Mouse (Mus musculus) CD4-positive, CD25-positive, alpha-beta regulatory T cell, adult 2 months (primary cell): ENCODE results near the gene Ttc22.

Source experiments
- DNase-seq: peaks from one replicate; pipeline ENCODE4 v3.0.0-alpha.2; 2012; ENCODE audit warnings: low read depth, low spot score

Gene Ttc22

DNA sequence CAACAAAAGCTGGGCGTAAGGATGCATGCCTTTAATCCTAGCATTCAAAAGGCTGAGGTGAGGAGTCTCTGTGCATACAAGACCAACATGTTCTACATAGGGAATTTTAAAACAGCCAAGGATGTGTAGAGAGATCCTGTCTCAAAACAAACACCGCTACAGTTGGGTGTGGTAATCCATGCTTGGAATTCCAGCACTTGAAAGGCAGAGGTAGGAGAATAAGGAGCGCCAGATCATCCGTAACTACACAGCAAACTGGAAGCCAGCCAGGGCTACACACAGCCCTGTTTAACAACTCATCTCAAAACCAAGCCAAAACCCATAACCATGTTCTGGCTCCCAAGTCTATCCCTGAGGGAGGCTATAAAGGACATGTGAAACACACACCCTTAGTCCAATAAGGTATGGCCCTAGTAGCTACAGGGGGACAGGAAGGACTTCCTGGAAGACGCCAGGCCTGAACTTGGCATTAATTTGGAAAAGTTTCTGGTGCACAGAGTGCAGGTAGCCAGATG lies 41.8 kb downstream of the Ttc22 start:
- DNase-seq: no peak

DNA sequence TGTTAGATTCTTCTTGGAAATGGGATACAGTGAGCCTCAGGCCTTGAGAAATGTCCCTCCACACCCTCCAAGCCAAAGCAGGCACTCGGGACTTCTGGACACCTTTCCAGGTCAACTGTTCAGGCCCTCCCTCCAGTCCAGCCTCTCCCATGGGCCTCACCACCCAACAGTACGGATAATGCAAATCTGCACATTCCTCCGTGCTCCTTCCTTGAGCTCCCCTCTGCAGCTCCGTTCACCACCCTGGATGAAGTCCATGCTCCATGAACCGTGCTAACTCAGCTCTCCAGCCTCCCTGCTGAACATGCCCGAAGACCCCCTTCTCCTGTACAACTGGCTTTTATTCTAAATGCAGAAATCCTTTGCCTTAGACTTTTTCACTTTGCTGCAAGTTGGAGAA lies 42.5 kb downstream of the Ttc22 start:
- DNase-seq: no peak

DNA sequence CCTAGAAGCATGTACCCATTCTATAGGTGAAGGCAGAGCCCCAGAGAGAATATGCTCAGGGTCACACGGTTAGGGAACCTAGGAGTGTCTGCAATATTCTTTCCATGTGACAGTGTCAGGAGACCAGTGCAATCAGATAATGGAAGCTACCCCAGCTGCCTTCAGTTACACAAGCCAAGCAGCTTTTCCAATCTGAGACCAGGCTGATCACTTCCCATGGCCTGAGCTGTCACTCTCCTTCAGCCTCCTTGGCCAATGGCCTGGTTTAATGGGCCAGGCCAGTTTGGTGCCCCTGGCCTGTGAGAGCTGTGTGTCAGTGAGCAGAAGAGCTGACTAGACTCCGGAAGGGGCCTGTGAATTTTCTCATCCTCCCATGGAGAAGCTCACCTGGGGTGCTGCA lies 43.0 kb downstream of the Ttc22 start:
- no peak for DNase-seq

DNA sequence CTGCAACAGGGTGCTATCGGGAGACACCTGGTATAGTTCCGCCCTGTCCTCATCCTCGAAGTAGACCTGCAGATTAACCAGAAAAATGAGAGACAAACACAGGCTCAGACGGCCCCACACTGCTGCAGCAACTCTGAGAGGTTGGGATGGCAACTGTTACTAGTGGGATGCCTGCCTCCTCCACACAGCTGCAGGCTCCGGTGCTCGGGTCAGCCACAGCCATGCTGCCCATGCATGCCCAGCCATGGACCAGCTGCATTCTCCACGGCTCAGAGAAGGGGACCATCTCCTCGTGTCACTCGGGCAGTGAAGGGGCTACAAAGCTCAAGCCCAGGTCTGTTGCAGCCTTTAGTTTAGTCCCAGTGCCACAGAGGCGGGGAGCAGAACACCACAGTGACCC lies 43.4 kb downstream of the Ttc22 start:
- DNase-seq: no peak

DNA sequence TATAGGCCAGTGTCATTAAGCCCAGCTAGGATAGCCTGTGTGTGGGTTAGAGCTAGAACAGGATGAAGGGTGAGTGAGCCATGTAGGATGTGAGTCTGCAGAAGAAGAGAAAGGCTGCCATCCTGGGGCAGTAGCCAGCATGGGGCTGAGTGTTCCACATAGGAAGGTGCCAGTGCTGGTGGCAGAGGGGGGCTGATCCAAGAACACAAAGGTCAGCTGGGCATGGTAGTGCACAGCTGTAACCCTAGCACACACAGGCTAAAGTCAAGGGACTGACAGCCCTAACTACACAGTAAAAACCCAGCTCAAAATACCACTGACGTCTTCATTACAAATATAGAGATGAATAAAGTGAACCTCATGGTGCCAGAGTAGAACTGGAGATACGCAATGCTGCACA lies 44.3 kb downstream of the Ttc22 start:
- no peak for DNase-seq

DNA sequence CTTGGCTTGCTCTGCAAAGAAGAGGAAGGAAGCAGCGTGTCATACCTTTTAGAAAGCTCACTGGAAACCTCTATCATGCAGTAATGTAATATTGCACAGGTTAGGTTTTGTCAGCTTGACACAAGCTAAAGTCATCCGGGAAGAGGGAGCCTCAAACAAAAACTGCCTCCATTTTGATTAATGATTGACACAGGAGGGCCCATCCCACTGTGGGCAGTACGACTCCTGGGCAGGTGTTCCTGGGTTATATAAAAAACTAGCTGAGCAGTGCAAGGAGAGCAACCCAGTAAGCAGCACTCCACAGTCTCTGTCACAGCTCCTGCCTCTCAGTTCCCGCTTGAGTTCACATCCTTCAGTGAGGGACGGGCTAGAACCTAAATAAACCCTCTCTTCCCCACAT lies 54.5 kb downstream of the Ttc22 start:
- DNase-seq: no peak

DNA sequence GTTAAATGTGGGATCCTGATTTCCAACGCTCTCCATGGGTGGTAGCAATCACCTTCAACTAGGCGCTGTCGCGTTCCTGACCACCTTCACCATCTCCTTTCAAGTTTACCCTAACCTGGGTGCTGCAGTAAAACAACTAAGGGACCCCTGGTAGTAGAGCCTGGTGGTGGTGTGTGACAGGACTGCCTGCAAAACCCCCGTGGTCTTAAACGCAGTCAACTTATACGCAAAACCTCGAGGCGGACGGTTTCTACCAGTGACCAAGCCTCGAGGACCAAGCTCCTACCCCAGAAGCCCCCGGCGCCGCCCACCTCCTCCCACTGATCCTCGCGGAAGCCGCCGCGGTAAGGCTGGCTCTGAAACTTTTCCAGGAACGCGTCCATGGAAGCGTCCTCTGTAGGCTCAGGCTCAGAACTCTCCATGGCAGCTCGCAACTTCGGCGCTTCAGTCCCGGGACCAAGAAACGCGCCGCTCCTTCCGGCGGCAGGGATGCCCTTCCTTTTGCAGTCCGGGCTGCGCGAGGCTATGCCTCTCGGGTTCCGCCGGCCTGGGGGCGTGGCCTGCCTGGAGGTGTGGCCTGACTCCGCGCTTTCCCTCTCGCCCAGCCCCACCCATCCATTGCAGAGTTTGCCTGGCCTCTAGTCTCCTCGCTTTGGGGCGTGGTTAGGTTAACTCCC lies 56.3 kb downstream of the Ttc22 start, which contains the start of gene Ttc4:
TSS of gene Ttc4 (minus strand) at position 503 of the 677 bp plus-strand sequence.
- peak; percentile 98 for DNase-seq

DNA sequence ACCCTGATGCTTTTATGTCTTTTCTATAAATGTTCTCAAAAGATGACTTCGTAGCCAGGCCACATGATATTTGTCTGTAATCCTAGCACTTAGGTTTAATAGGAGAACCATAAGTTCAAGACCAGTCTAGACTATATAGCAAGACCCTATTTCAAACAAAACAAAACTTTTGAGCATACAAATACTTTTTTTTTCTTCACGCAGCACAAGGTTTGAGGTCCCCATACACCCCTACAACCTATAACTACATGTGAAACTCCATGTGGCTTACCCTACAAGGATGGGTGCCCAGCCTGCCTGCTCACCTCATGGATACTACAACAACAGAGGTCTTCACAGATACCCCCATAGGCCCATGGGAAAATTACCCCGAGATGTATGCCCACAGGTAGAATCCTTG lies 56.9 kb downstream of the Ttc22 start:
- DNase-seq: no peak

DNA sequence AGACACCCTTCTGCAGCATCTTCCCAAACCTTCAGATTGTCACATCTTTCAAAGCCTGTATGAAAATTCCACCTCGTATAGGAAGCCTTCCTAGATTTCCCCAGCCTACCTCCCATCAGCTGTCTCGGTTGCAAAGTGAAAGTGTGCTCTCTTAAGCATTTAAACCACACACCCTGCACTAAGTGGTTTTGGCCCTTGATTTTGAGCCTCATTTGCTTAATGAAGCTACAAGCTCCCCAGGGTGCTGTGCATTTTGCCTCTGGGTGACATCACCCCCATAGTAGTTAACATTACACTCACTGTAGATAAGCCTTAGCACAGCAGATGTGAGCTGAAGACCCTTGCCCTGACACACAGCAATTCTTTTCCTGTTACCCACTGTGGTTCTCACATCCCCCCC lies 58.7 kb downstream of the Ttc22 start:
- DNase-seq: no peak

DNA sequence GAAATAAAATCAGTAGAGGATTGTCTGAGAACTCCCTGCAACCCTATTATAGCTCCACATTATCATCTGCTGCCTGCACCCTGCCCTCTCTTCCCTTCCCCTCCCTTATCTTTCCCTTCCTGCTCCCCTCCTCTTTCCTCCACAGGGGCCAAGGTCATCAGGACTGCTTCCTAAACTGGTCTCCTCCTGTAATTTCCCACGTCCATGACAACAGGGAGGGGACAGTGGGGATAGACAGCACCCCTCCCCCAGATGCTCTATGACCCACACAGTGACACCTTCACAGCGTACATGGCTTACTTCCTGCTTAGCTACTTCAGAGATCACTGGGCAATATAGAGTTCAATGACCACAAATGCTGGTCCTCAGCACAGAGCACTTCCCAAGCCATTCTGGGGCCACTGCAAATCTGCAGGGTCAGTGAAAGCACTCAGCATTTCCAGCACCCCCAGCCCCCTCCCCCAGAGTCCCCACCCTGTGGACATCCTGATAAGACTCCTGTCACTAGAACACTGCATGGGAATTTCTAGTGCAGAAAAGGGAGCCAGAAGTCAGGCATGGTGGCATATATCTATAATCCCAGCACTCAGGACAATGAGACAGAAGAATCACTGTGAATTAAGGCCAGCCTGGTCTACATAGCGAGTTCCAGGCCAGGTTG lies 66.5 kb downstream of the Ttc22 start:
- no peak for DNase-seq
